Mouse (Mus musculus) MEL (cell line): ENCODE measurements around the gene Derl2.

Experiments used
- CHD2 ChIP-seq: IDR thresholded peaks from 2 replicates; pipeline ENCODE4 v1.6.1; 2011; ENCODE audit warnings: low read length, improper control_type of control experiment
- EP300 ChIP-seq, 2 experiments: IDR thresholded peaks; 2 replicates each; pipeline ENCODE4 v1.6.1; 2011; ENCODE audit warnings: improper control_type of control experiment in 2 of 2, low read length in 2 of 2, low read depth in 1 of 2, mild to moderate bottlenecking in 1 of 2
- HCFC1 ChIP-seq: IDR thresholded peaks from 2 replicates; pipeline ENCODE4 v1.6.1; 2012; ENCODE audit warnings: low read depth, mild to moderate bottlenecking, inconsistent platforms, low read length, improper control_type of control experiment, moderate library complexity
- POLR2A ChIP-seq, 2 experiments: IDR thresholded peaks; 2 replicates each; pipeline ENCODE4 v1.6.1; 2011 to 2012; ENCODE audit warnings: low read length in 2 of 2, mild to moderate bottlenecking in 2 of 2, control low read depth in 1 of 2, improper control_type of control experiment in 1 of 2, low read depth in 1 of 2, moderate library complexity in 1 of 2; ENCODE audit not compliant: control insufficient read depth in 1 of 2, insufficient read depth in 1 of 2, poor library complexity in 1 of 2
- TBP ChIP-seq: IDR thresholded peaks from 2 replicates; pipeline ENCODE4 v1.8.0; 2011; ENCODE audit warnings: low read depth, low read length, improper control_type of control experiment

- TF ChIP-seq CHD2: no peak
- peak in 1 of 2 experiments; percentile 53; a peak in 2 of 4 replicates for TF ChIP-seq POLR2A (IDR thresholded peaks at IDR 0.05; ENCODE audit: control insufficient read depth in 1 of 2, insufficient read depth in 1 of 2, low read depth in 1 of 2, low read length in 2 of 2, poor library complexity in 1 of 2)
- no peak for TF ChIP-seq HCFC1
- no peak for TF ChIP-seq EP300 (IDR thresholded peaks at IDR 0.05; ENCODE audit: low read depth in 1 of 2, low read length in 2 of 2)
- no peak for TF ChIP-seq TBP
Measured at GRCm38 (mm10) chr11:70977293-70977692, 42.3 kb downstream of the Derl2 start.
